Mouse (Mus musculus): ENCODE measurements at regions not wholly inside any gene's neighbourhood (a gene's known extent, or its start where the extent isn't known, plus 50 kb on each side); places are given as distances from the start of the nearest gene placed in this dataset.

DNA sequence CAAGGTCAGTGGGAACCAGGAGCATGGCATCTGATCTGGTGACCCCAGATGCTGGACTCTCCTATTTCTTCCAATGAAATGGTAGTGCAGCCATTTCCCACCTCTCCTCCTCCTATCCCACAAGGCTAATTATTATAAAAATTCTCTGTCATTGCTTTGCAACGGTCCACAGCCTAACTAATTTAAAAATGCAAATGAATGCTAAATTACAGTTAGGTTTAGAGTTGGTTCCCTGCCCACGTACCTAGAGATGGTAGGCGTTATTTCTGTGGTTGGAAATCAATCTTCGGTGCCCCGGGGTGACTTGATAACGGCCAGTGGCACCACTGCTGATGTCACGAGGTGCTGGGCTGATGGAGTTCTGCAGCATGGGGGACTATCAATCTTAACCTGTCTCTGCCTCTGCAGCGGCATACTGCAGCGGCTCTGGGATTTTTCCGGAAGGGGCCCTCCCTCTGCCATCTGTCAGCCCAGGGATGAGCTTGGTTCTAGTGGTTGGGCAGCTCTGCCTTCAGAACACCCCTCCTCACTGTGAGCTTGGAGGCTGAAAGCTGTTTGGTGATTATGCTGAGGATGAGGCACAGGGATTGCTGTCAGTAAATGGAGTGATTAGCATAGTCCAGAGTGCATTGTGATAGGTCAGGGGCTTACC is 66.5 kb downstream of the Nmur2 start:
- DNase-seq (ENCODE audit: low spot score): no peak

DNA sequence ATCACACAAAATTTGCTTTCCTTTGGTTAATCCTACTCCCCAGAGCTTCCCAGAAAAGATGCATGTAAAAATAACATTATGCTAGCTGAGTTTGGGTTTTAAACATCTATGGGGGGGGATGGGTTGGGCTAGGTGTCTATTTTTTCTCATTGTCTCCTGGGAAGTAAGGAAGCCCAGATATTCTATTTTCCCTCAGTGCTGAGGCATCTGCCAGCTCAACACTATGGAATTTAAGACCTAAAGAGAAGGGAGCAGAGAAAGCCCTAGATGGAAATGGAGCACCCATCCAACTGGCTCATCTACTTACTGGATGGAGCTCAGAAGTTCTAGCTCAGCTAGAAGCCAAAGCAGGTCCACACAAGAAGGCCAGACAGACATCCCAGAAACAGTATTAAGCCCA is 74.2 kb downstream of the Nmur2 start:
- no peak for DNase-seq (ENCODE audit: low spot score)

DNA sequence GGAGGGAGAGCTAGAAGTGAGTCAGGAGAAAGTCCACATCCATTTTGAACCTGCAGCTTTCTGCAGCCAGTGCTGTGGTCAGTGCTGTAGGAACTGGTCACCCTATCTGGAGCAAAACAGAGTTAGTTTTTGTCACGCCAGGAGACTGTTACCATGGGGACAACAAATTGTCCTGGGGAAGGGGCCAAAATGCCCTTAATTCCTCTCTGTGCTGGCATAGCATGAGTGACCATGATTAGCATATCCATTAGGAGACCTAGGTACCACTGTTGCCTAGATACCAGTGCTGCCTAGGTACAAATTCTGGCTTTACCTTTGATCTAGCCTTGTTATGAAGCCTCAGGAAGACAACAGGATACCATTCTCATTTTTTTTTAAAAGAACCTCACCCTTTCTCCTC is 82.4 kb downstream of the Nmur2 start:
- no peak for DNase-seq (ENCODE audit: low spot score)

DNA sequence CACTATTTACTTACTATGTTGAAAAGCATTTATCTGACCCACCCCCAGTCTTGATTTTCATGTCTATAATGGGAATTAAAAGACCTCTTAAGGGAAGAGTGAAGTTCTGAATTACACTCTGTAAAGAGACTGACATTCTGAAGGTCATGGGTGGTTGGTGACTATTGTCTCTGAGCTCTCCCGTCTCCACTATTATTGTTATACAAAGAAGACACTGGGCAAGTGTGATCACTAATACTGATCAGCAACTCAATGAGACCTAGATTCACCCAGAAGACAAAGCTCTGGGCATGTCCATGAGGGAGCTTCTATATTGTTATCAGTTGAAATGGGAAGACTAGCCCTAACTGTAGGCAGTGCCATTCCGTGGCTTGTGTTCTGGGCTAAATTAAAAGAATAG is 83.5 kb downstream of the Nmur2 start:
- DNase-seq (ENCODE audit: low spot score): no peak

DNA sequence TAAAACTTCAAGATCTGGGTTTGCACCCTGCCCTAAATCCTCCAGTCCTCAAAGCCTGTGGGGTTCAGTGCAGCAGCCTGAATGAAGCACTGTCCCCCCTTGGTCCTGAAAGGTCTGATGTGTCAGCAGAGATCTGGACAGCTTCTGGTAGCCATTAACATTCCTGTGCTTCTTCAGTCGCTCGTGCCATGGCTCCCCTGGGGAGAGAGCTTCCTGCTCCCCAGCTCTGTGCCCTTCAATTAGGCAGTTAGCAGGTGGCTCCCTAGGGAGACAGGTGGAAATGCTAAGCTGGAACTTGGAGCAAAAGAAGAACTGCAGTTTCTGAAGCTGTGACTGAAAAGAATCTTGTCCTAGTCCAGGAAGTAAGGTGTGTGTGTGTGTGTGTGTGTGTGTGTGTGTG is 87.1 kb downstream of the Nmur2 start:
- no peak for DNase-seq (ENCODE audit: low spot score)

DNA sequence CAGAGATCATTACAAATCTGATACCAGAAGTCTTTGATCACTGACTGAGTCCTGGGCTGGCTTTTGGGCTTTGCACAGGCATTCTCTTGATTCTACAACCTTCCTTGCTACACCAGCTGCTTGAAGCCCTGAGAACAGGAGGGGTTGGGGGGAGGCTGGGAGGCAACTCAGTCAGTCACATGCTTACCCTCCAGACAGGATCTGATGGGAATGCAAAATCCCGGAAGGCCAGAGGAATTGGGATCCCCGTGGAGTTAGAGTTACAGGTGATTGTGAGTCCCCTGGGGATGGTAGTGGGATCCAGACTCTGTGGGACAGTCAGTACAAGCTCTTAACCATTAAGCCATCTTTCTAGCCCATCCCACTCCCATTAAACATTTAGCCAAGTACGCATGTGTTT is 91.2 kb downstream of the Nmur2 start:
- DNase-seq (ENCODE audit: low spot score): no peak

DNA sequence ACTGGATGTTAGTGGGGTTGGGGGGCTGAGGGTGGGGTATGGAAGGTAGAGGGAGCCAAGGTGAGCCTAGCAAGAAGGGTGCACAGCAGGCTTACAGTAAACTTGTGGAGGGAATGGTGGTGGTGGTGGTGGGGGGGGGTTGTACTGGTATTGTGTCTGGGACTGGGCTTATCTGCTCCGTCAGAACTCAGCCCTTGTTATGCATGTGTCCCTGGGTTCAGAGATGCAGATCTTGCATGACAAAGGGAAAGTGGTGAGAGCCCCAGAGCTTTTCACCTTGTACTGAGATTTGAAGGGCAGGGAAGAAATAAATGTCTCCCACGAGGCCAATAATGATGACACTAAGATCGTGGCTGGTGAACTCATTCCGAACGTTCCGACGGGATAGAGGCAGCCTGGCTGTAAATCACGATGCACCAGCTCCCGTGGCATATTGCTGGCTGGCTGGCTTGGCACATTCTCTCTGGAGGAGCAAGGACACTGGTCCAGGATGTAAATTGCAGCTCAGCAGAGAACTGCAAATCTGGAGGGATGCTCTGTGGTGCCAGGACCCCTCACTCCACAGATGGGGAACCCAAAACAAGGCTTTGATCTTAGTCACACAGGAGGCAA is 94.1 kb downstream of the Nmur2 start:
- DNase-seq (ENCODE audit: low spot score): no peak

DNA sequence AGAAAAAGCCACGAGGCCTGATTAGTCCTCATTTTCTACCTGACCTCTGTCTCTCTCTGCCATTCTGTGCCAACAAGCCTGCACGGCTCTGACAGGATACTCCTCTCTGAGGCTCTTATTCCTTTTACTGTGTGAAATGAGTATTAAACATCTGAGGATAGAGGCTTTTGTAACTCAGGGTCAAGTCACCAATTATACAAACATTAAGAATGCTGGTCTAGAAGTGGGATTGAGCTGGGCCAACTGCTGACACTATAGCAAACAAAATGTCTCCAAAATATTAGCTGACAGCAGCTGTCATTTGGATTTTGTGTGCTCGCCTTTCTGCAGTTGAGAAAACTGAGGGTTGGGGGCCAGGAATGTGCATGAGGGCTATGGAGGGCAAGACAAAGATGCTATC is 94.8 kb downstream of the Nmur2 start:
- DNase-seq (ENCODE audit: low spot score): no peak

DNA sequence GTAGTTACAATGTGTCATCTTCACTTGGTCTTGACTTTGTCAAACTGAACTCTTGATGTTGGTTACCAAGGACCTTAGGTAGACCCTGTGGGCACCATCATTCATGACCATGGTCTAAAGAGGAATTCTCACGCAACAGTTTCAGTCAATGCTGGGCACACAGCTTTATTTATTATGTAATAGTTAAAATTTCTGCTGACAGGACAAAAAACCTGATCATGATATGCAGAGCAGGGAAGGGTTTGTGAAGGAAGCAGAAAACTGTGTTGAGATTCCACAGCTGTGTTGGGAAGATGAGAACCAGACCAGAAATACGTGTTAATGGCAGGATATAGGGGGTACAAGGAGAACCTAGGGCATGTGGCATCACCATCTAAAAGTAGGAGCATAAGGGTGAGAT is 100.8 kb downstream of the Nmur2 start:
- no peak for DNase-seq (ENCODE audit: low spot score)

DNA sequence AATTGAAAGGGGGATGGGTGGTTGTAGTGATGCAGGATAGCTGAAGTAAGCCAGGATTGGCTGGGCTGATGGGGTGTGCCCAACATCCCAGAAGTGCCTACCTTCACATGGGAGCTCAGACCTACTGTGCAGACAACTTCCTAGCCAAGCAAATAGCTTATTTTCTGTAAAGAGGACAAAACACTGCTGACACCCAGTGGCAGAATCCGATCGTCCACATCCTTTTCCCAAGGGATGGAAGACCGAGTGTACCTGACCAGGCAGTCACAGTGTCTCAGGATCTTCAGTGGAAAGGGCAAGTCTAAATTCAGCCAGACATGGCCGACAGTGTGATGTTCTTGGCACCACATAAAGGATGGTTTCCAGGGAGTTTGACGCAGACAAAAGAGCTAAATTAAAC is 114.4 kb downstream of the Nmur2 start:
- no peak for DNase-seq (ENCODE audit: low spot score)

DNA sequence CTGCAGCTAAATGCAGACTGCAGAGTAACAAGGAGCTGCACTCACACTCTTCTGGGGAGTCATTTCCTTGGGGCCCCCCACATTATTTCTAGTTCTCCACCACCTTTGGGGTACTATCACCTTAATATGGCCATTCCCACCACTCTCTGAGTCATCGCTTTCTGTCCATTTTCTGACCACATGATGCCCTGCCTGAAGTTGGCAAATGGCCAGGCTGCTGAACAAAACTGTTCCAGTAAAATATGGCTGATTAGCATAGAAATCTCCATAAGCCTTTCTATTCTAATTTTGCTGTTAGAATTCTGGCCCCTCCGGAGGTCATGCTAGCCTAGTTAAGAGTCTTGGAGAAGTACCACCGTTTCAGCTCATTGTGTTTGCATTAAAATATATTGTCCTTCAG is 121.7 kb downstream of the Nmur2 start:
- no peak for DNase-seq (ENCODE audit: low spot score)

DNA sequence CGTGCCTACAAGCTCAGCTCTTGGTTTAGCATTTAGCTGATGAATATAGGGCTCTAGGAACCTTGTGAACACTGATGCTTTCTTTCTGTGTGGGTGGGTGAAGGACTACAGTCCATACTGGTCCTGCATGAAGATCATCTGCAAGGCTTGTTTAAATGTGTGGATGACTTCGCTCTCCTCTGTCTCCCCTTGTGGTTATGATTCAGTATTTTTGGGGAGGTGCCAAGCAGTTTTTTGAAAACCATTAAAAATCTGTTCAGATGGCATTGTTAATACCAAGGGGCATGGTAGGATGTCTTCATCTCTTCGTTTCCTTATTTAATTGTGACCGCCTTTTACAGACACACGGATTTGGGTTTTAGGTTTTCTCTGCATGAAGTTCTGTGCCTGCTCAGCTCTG is 122.4 kb downstream of the Nmur2 start:
- no peak for DNase-seq (ENCODE audit: low spot score)

DNA sequence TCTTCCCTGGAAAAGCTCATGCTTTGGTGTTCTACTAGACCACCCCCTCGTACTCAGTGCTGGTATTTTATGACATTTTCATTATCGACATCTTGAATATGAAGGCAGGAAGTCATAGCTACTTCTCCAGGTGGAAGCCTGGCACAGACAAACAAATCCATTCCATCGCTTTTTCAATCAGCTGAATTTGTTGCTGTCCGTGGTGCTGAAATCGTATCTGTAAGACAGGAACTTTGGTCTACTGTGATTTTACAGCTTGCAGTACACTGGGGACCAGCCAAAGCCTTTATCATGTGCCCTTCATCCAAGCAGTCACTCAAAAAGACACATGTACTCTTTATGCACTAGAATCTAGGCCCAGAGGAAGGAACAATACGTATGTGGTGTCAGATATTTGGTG is 143.3 kb downstream of the Nmur2 start:
- DNase-seq (ENCODE audit: low spot score): peak; percentile 15

DNA sequence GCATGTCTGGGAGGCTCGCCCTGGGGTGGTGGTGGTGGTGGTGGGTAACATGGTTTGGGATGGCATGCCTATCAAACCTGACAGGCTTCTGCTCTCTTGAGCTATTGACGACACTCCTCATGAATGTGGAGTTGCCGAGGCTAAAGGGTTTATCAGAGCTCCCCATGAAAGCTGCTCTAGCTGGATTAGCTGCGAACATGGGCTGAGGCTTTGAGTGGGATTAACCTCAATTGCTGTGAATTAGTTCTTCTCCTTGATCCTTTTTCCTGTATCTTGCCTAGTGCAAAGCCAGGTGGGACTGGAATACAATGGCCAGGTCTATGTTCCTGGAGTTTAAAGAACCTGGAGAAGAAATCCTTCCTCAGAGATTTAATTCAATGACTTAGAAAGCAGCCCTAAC is 150.6 kb downstream of the Nmur2 start:
- no peak for DNase-seq (ENCODE audit: low spot score)

DNA sequence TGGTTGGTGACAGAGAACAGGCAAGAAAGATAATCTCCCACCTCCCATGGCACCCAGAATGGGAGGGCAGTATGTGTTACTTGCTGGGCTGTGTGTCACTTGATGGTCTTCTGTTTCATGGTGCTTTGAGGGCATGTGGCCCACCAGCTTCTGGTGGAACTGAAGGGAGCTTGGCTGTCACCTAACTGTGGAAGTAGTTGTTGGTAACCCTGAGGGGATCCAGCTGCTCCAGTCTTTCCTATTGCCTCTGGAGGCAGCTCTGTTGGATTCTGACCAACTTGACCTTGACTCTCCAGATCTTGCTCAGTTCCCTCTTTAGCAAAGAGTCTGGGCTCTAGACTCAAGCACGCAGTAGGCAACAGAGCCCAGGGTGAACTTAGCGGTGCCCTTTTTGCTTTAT is 162.2 kb downstream of the Nmur2 start:
- no peak for DNase-seq (ENCODE audit: low spot score)

DNA sequence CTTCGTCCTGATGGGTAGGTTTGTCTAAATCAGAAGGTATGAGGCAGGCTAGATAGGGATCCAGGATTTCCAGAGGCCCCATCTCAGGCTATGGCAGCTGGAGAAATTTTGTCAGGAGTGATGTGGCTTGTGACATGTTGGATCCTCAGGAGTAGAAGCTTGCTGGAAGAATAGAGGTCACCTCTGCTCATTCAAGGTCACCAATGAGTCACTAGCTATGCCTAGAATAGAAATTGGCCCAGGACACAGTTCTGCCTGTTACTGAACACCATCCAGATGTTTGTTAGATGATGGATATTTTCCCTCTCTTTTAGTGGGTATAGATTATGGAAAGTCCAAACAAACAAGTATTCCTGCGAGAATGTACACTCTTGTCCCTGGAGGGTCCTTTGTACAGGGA is 173.7 kb downstream of the Nmur2 start:
- DNase-seq (ENCODE audit: low spot score): no peak

DNA sequence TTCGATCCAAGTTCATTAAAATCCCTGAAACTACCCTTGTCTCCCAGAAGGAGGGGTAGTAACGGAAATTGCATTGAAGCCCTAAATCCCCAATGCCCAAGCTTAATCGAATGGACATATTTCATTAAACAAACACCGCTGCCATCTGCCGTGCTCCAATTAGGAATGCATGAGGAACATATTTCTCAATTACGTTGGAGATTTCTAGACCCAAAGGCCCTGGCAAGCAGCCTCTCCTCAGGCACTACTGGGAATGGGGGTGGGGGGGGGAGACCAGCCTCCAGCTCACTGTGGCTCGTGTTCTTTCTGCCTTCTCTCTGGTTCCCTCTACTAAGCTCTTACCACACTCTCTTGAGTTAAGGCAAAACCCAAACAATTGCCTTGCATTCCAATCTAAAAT is 181.6 kb downstream of the Nmur2 start:
- DNase-seq (ENCODE audit: low spot score): no peak

DNA sequence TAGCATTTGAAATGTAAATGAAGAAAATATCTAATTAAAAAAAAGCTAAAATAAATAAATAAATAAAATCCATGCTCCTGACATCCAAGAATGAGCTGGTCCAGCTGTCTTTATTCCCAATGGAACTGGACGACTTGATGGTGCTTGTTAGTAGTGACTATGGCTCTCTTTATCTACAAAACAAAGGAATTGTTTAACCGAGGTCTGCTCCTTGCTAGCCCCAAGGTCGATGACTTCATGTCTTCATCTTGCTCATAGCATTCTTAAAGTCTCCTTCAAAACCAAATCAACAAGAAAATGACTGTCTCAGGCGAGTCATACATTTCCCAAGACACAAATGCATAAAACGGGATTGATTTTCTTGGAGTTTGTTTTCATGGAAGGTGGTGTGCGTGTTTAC is 212.5 kb upstream of the Glra1 start:
- DNase-seq (ENCODE audit: low spot score): no peak

DNA sequence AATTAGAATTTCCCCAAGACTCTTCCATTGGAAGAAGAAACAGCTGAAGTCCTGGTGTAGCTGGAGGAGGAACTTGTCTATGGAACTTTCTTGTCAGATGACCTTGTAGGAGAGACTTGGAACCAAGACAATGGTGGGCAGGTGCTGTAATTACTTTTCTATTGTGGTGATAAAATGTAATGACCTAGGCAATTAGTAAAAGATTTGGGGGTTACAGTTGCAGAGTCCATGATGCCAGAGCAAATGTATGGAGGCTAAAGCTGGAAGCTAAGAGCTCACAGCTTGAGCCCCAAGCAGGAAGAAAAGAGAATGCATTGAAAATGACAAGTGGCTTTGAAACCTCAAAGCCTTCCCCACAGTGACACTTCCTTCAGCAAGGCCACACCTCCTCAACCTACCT is 208.6 kb upstream of the Glra1 start:
- no peak for DNase-seq (ENCODE audit: low spot score)

DNA sequence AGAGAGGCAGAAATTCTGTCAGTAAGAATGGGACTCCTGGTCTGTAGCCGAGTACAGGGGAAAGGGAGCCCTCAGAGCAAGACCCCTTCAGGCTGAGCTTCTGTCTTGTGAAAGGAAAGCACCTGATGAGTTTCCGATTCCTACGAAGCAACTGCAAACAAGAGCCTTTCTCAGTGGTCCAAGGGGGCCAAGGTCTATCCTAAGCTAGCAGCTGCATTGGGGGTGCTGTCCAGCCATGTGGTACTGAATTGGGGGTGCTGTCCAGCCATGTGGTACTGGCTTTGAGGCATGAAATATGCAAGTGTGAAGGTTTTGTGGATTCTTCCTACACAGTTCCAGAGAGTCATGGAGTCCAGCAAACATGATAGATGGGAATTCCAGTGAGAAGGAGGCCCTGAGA is 202.7 kb upstream of the Glra1 start:
- DNase-seq (ENCODE audit: low spot score): no peak

DNA sequence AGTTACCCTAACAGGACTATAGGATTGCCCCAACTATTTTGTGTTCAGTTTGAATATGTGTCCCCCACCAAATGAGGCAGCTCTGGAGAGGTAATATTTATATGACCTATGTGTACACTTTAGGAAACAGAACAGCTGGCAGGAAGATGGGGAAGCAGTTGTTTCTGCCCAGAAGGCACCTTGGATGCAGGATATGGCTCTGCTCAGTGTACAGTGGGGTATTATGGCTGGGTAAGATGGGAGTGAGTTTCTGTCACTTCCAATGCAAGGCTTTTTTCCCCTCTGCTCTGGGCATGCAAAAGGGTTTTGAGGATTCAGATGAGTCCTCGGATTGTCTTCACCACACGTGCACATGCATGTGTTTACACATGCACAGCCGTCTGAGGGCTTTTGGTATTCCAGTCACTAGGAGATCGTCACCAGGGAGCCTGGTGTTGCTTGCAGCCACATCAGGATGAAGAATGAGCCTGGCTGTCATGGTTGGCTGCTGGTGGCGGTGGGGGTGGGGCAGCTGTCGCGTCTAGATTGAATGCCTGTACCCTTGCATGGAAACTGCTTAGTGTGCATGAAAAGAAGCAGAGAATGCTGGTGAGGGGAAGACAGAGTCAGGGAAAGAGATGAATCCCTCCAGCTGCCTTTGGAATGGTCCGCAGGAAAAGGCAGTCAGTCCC is 183.3 kb upstream of the Glra1 start:
- DNase-seq (ENCODE audit: low spot score): no peak

DNA sequence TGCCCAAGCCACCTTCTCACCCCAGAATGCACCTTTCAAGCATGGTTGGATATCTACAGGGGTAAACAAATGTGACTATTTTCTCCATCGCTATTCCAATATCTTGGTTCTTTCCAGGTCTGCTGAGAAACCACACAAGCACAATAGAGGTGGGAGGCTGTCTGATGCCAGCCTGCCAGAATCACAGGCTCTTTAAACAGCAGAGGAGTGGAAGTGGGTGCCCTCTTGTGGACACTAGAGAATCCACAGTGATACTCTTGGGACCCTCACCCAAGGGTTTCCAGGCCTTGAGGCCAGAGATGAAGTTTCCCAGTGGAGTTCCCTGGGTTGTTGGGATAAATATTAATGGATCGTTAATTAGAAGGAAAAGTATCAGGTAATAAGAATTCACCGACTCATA is 181.6 kb upstream of the Glra1 start:
- DNase-seq (ENCODE audit: low spot score): no peak

DNA sequence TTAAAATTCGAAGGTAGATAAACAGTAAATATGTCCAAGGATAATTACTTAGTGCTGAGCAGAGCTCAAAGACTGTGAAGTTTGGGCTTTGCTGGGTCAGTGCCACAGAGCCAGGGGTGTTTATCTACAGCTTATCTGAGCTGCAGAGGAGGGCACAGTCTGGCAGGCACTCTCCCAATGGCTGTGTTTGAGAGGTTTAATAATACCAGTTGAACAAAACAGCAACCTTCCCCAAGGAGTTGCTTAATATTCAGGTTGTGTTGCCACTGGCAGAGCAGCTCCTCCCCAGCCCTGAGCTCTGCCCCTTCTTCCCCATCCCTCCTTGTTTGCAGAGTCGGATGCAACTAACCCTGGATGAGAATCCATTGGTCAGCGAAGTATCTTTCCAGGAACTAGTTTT is 173.0 kb upstream of the Glra1 start:
- no peak for DNase-seq (ENCODE audit: low spot score)

DNA sequence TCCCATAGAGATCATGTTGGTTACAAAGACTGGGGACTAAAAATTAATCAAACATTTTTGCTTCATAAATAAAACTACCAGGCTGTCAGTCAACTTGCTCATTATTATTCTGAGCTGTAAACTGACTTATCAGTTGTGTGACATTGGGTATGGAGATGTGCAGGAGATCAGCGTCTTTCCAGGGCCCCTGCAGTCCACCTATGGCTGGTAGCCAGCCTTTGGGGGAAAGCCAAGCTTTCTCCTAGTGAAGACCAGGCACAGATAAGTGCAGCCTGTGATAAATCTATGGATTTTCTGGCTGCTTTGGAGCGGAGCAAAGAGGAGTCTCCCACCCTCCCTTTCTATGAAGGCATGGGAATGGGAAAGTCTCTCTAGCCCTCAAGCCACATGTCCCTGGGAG is 172.0 kb upstream of the Glra1 start:
- DNase-seq (ENCODE audit: low spot score): no peak
